Mouse (Mus musculus) hindbrain, embryonic 15.5 days (tissue): ENCODE data around the gene Pomgnt1. TPM values are rescaled to one million over a fixed set of nuclear protein-coding genes. Genes with fewer than 3 reads are reported as not detected.

Source experiments
- ATAC-seq: fragments of 200-750 bp; cut with Nextera tagmentation; 2 replicates; pipeline ENCODE4 v1.8.0; 2017; ENCODE audit warnings: low read depth, moderate number of reproducible peaks, moderate TSS enrichment; ENCODE audit not compliant: low FRiP score
- H3K27ac ChIP-seq: fragments of 300-500 bp; sonication (generic); replicated peaks from 2 replicates; pipeline ENCODE4 v1.5.1; 2015; ENCODE audit warnings: mild to moderate bottlenecking, inconsistent platforms
- H3K27me3 ChIP-seq: fragments of 300-500 bp; sonication (generic); 2 replicates; pipeline ENCODE4 v1.6.1; 2015; ENCODE audit warnings: control low read depth, inconsistent platforms
- H3K36me3 ChIP-seq: fragments of 300-500 bp; sonication (generic); 2 replicates; pipeline ENCODE4 v1.6.1; 2015; ENCODE audit warnings: control low read depth, inconsistent platforms
- H3K4me1 ChIP-seq: fragments of 300-500 bp; sonication (generic); replicated peaks from 2 replicates; pipeline ENCODE4 v1.6.1; 2015; ENCODE audit warnings: control low read depth, inconsistent platforms
- H3K4me2 ChIP-seq: fragments of 300-500 bp; sonication (generic); 2 replicates; pipeline ENCODE4 v1.6.1; 2015; ENCODE audit warnings: moderate library complexity, mild to moderate bottlenecking, inconsistent platforms
- H3K4me3 ChIP-seq: fragments of 300-500 bp; sonication (generic); 2 replicates; pipeline ENCODE4 v1.5.1; 2015; ENCODE audit warnings: mild to moderate bottlenecking, inconsistent platforms
- H3K9ac ChIP-seq: fragments of 300-500 bp; sonication (generic); 2 replicates; pipeline ENCODE4 v1.6.1; 2015; ENCODE audit warnings: inconsistent platforms
- H3K9me3 ChIP-seq: fragments of 300-500 bp; sonication (generic); 2 replicates; pipeline ENCODE4 v1.6.1; 2016; ENCODE audit warnings: control low read depth, inconsistent platforms
- WGBS: fragments of 180-500 bp; shearing (Covaris S2); methylation state at CpG from one replicate; pipeline ENCODE4 v1.1.7; 2015; 5-methylcytosine and 5-hydroxymethylcytosine counted together
- polyA plus RNA-seq: library from polyadenylated mRNA; unstranded; fragments of >200 nt; fragmentation: Nextera tagmentation; extraction: Ambion mirVana; gene quantifications from 2 replicates; pipeline ENCODE4 v1.2.1, GENCODE M21; 2015

Pomgnt1 gene
- polyA plus RNA-seq, 1 experiment from 2014 or later = 69.5 TPM

GRCm38 (mm10) chr4:116142269-116142668 lies 18.6 kb downstream of the Pomgnt1 start:
- Histone ChIP-seq H3K27ac (no peak overlapping the region), H3K9me3 (no peaks in the 10 kb centered on the region), H3K4me1 (peaks cover 22% of the 10 kb centered on the region), H3K27me3 (peaks cover 7% of the 10 kb centered on the region), H3K4me2 (no peak overlapping the region), H3K36me3 (no peaks in the 10 kb centered on the region), H3K9ac (no peak overlapping the region), H3K4me3 (no peak overlapping the region)
- ATAC-seq = no peak
- 65% methylated on average over 7 of the region's 7 CpGs for WGBS

GRCm38 (mm10) chr4:116143317-116143811 lies 19.7 kb downstream of the Pomgnt1 start:
- Histone ChIP-seq H3K9ac (0 out of 2 replicates have a peak overlapping the region, but pooled peaks have one; percentile 19), H3K9me3 (no peaks in the 10 kb centered on the region), H3K36me3 (no peaks in the 10 kb centered on the region), H3K4me2 (peak overlapping the region; percentile 95), H3K4me3 (peak overlapping the region; percentile 51), H3K4me1 (peaks cover 22% of the 10 kb centered on the region), H3K27me3 (peaks cover 7% of the 10 kb centered on the region), H3K27ac (no peak overlapping the region)
- WGBS = 13% methylated on average over 7 of the region's 7 CpGs
- 0 out of 2 replicates have a peak, but pooled peaks have one; percentile 2 for ATAC-seq

DNA sequence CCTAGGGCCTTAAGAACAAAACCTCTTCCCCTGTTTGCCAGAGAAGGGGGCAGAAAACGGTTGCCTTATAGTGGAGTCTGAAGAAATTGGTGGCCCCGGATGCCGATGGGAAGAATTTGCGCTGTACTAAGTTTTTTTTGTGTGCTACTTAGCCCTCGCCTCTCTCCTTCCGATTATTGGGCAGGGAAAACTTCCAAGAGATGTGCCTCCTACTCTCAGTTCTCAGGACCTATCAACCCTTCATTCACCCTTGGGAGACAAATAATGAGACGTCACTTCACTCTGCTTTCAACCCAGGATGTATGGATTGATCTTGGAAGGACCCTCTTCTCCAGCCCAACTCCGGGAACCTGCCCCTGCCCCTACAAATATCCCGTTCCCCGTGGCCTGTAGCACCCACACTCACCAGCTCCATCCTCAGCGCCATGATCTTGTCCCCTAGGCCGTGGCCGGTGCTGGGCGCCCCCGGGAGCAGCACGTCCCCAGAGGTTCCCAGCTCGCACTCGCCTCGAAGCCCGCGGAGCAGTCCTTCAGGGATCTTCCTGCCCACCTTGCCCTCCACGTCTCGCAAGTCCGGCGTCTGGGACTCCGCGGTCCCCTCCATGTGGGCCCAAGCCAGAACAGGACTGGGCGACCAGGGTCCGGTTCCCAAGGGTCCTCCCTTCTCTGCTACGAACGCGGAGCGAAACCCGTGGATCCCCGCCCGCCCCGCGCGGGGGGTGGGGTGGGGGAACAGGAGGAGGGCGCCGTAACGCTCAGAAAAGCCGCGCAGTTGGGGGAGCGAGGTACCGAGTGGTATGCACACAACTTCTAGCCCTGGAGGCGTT lies 20.5 kb downstream of the Pomgnt1 start:
- WGBS = 1% methylated on average over 47 of the region's 47 CpGs
- Histone ChIP-seq H3K9ac (peak overlapping the region; percentile 50), H3K9me3 (no peaks in the 10 kb centered on the region), H3K4me3 (peak overlapping the region; percentile 51), H3K4me1 (peaks cover 22% of the 10 kb centered on the region), H3K4me2 (peak overlapping the region; percentile 95), H3K27ac (no peak overlapping the region), H3K36me3 (no peaks in the 10 kb centered on the region), H3K27me3 (peaks cover 7% of the 10 kb centered on the region)
- peak; percentile 74 for ATAC-seq

GRCm38 (mm10) chr4:116149812-116150155 lies 26.1 kb downstream of the Pomgnt1 start:
- WGBS = 20% methylated on average over 6 of the region's 6 CpGs
- ATAC-seq = no peak; the same call in 1 of the 2 replicates
- no peaks in the 10 kb centered on the region for H3K27me3 ChIP-seq

GRCm38 (mm10) chr4:116150156-116150861 lies 26.7 kb downstream of the Pomgnt1 start:
- no peaks in the 10 kb centered on the region for H3K9me3 ChIP-seq
- H3K9ac ChIP-seq = peak overlapping the region; percentile 96
- peak overlapping the region; percentile 87 for H3K4me3 ChIP-seq
- H3K36me3 ChIP-seq = peaks cover 29% of the 10 kb centered on the region
- peaks cover 20% of the 10 kb centered on the region for H3K4me1 ChIP-seq
- WGBS = under 1% methylated on average over 56 of the region's 73 CpGs
- H3K27me3 ChIP-seq = no peaks in the 10 kb centered on the region
- peak; percentile 91 for ATAC-seq
- peak overlapping the region; percentile 75 for H3K4me2 ChIP-seq
- H3K27ac ChIP-seq = peak overlapping the region; percentile 91

More at GRCm38 (mm10) chr4:116149812-116150155, 26.1 kb downstream of the Pomgnt1 start:
- no peaks in the 10 kb centered on the region for H3K9me3 ChIP-seq
- peak overlapping the region; percentile 75 for H3K4me2 ChIP-seq
- peak overlapping the region; percentile 91 for H3K27ac ChIP-seq
- H3K9ac ChIP-seq = peak overlapping the region; percentile 96
- peaks cover 23% of the 10 kb centered on the region for H3K36me3 ChIP-seq
- peaks cover 23% of the 10 kb centered on the region for H3K4me1 ChIP-seq
- peak overlapping the region; percentile 87 for H3K4me3 ChIP-seq

DNA sequence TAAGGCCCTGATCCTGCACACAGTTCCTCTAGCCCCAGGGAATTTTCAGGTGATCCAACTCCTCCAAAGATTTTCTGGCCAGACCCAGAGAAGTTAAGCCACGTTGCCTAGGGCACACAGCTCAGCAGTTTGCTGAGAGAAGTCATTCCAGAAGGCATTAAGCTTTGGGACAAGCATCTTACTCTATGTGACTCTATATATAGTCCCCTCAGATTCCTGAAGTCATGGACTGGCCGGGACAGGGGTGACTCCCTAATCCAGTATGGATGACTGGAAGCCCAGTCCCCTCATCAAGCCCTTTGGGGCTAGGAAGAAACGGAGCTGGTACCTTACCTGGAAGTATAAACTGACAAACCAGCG lies 27.2 kb downstream of the Pomgnt1 start:
- no peak for ATAC-seq

DNA sequence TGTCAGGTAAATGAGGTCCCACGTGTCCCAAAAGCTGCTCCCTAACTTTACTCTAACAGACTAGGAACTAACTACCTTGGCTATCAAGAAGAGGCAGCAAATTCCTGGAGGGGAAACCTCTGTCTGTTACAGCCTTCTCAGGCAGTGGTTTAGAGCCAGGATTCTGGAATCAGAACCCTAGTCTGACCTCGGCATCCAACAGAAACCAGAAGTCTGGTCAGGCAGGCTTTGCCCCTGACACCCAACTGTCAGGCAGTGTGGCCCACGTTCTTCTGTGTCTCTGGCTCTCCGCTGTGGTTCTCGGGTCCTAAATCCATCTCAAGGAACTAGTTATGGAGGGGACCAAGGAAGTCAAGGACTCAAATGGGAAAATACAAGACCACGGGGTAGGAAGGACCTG lies 27.6 kb downstream of the Pomgnt1 start, which contains the start of gene Lurap1:
TSS of gene Lurap1 (minus strand) at position 101 of the 400 bp plus-strand sequence.
- Histone ChIP-seq H3K4me2 (peak within 1 kb of the TSS; percentile 75), H3K9ac (peak within 1 kb of the TSS; percentile 96), H3K27me3 (no peaks in the 10 kb centered on the region), H3K4me3 (peak within 1 kb of the TSS; percentile 87), H3K4me1 (peaks cover 20% of the 10 kb centered on the region), H3K27ac (peak within 1 kb of the TSS; percentile 91), H3K9me3 (no peaks in the 10 kb centered on the region), H3K36me3 (peaks cover 38% of the 10 kb centered on the region)
- no peak for ATAC-seq
- WGBS = 80% methylated on average over 6 of the region's 6 CpGs

More for the DNA sequence above, 27.2 kb downstream of the Pomgnt1 start:
- no peaks in the 10 kb centered on the region for H3K27me3 ChIP-seq
- H3K36me3 ChIP-seq = peaks cover 34% of the 10 kb centered on the region
- peaks cover 20% of the 10 kb centered on the region for H3K4me1 ChIP-seq
- 20% methylated on average over 4 of the region's 4 CpGs for WGBS
- peak overlapping the region; percentile 91 for H3K27ac ChIP-seq
- H3K9ac ChIP-seq = peak overlapping the region; percentile 96
- peak overlapping the region; percentile 75 for H3K4me2 ChIP-seq
- H3K4me3 ChIP-seq = peak overlapping the region; percentile 87
- no peaks in the 10 kb centered on the region for H3K9me3 ChIP-seq

GRCm38 (mm10) chr4:116152702-116153101 lies 29.1 kb downstream of the Pomgnt1 start:
- Histone ChIP-seq H3K36me3 (peaks cover 46% of the 10 kb centered on the region), H3K4me2 (no peak overlapping the region), H3K4me1 (peaks cover 20% of the 10 kb centered on the region), H3K9ac (no peak overlapping the region), H3K9me3 (no peaks in the 10 kb centered on the region), H3K27me3 (no peaks in the 10 kb centered on the region), H3K4me3 (no peak overlapping the region), H3K27ac (no peak overlapping the region)
- no peak for ATAC-seq
- 96% methylated on average over 15 of the region's 15 CpGs for WGBS

GRCm38 (mm10) chr4:116157882-116158281 lies 34.2 kb downstream of the Pomgnt1 start:
- no peak overlapping the region for H3K9ac ChIP-seq
- no peaks in the 10 kb centered on the region for H3K4me1 ChIP-seq
- H3K27ac ChIP-seq = no peak overlapping the region
- H3K36me3 ChIP-seq = peaks cover 51% of the 10 kb centered on the region
- no peak for ATAC-seq
- H3K4me3 ChIP-seq = no peak overlapping the region
- WGBS = 91% methylated on average over 2 of the region's 2 CpGs
- H3K4me2 ChIP-seq = no peak overlapping the region
- no peaks in the 10 kb centered on the region for H3K27me3 ChIP-seq
- H3K9me3 ChIP-seq = no peaks in the 10 kb centered on the region

DNA sequence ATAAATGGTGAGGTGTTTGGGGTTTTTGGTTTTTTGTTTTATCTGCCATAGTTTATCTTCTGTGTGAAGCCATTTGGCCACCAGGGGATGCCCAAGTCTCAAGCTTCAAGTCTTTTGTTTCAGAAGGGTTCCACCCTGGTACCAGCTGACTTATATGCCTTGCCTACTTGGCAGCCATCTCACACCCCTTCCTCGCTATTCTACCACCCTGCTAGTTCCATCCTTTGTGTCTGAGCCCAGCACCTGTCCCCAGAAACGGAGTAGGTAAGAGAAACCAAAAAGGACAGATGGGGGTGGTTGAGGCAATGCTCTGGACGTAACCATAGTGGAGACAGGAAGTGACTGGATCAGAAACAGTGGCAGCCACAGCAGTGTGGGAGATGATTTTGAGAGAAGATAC lies 36.3 kb downstream of the Pomgnt1 start:
- Histone ChIP-seq H3K36me3 (peaks cover 33% of the 10 kb centered on the region), H3K4me1 (no peaks in the 10 kb centered on the region), H3K9me3 (no peaks in the 10 kb centered on the region), H3K27me3 (no peaks in the 10 kb centered on the region), H3K4me2 (no peak overlapping the region), H3K4me3 (no peak overlapping the region), H3K9ac (no peak overlapping the region), H3K27ac (no peak overlapping the region)
- WGBS = 71% methylated on average over 3 of the region's 3 CpGs
- ATAC-seq = no peak

- Histone ChIP-seq H3K9ac (no peak overlapping the region), H3K9me3 (no peaks in the 10 kb centered on the region), H3K4me1 (no peaks in the 10 kb centered on the region), H3K4me2 (no peak overlapping the region), H3K4me3 (no peak overlapping the region), H3K27ac (no peak overlapping the region), H3K27me3 (no peaks in the 10 kb centered on the region), H3K36me3 (peaks cover 25% of the 10 kb centered on the region)
- 79% methylated on average over 3 of the region's 3 CpGs for WGBS
- no peak for ATAC-seq
Measured at GRCm38 (mm10) chr4:116160769-116161168, 37.1 kb downstream of the Pomgnt1 start.

- WGBS = 84% methylated on average over 4 of the region's 4 CpGs
Measured at GRCm38 (mm10) chr4:116162142-116162541, 38.5 kb downstream of the Pomgnt1 start.

More at GRCm38 (mm10) chr4:116162142-116162541, 38.5 kb downstream of the Pomgnt1 start:
- H3K9me3 ChIP-seq = no peaks in the 10 kb centered on the region
- H3K36me3 ChIP-seq = peaks cover 12% of the 10 kb centered on the region
- no peak overlapping the region for H3K4me2 ChIP-seq
- H3K27ac ChIP-seq = no peak overlapping the region
- no peak overlapping the region for H3K9ac ChIP-seq
- no peak for ATAC-seq
- no peaks in the 10 kb centered on the region for H3K27me3 ChIP-seq
- no peak overlapping the region for H3K4me3 ChIP-seq
- no peaks in the 10 kb centered on the region for H3K4me1 ChIP-seq
